Comparison of ENCODE assay signal across 9 mouse cellular contexts in genomic region chr6:125230571-125230970, GRCm38 (mm10). TPM values are rescaled to one million over a fixed set of nuclear protein-coding genes. Genes with fewer than 3 reads are reported as not detected.
DNase-seq lines count a peak whose midpoint lies in the region; ATAC-seq and TF ChIP-seq lines count a peak whose summit lies in the region.
"Had no signal": no experiment of that assay in that cellular context is flagged by ENCODE, and none has a peak within 500 bp of the region (broad histone marks: within the 10 kb centered on the region; RNA-seq: fewer than 3 reads in every experiment).

No protein-coding gene starts in this region.

- no peak for TF ChIP-seq CTCF in E14TG2a.4 (conservative IDR thresholded peaks at IDR 0.05; ENCODE audit: low read length)
- TF ChIP-seq CTCF in midbrain, postnatal 0 days (IDR thresholded peaks at IDR 0.05): no peak

- H3K4me3 ChIP-seq in heart, embryonic 11.5 days (ENCODE audit: low read depth, low read length): peak overlapping the region; percentile 64
- peak overlapping the region; percentile 78 for H3K4me3 ChIP-seq in E14TG2a.4 (replicated peaks; ENCODE audit: low read length)
- H3K4me3 ChIP-seq in hindbrain, embryonic 14.5 days (replicated peaks; ENCODE audit: low read length): no peak overlapping the region
- no peak overlapping the region for H3K4me3 ChIP-seq in midbrain, postnatal 0 days (ENCODE audit: low read depth, low read length)

- ATAC-seq in heart, embryonic 11.5 days (replicated peaks; ENCODE audit: insufficient number of reproducible peaks, low FRiP score, low TSS enrichment): no peak
- peak; percentile 2; the same call in 1 of the 2 replicates for ATAC-seq in hindbrain, embryonic 14.5 days (ENCODE audit: low FRiP score)
- no peak for ATAC-seq in midbrain, postnatal 0 days (ENCODE audit: low FRiP score)

- no peak for DNase-seq in heart, postnatal 4 days
- no peak for DNase-seq in hindbrain, embryonic 14.5 days (ENCODE audit: low spot score)
- DNase-seq in midbrain, postnatal 0 days (ENCODE audit: low spot score): no peak
- DNase-seq in left cerebral cortex, postnatal 36 days (ENCODE audit: low spot score in 2 of 2): no peak
- DNase-seq in layer of hippocampus, adult 18-20 months (ENCODE audit: low spot score in 2 of 2): no peak
- DNase-seq in gastrocnemius, postnatal 14 days: no peak

- 68% methylated on average over 9 of the region's 9 CpGs for WGBS in heart, embryonic 11.5 days (ENCODE audit: insufficient replicate concordance)
- WGBS in hindbrain, embryonic 14.5 days: 66% methylated on average over 9 of the region's 9 CpGs
- 56% methylated on average over 9 of the region's 9 CpGs for WGBS in midbrain, postnatal 0 days

- H3K9ac ChIP-seq in heart, embryonic 11.5 days (ENCODE audit: low read depth, low read length): 0 out of 2 replicates have a peak overlapping the region, but pooled peaks have one; percentile 28
- H3K9ac ChIP-seq in hindbrain, embryonic 14.5 days: peak overlapping the region; percentile 58
- no peak overlapping the region; the same call in 1 of the 2 replicates for H3K9ac ChIP-seq in midbrain, postnatal 0 days (replicated peaks; ENCODE audit: low read length, poor library complexity, severe bottlenecking)

- H3K4me2 ChIP-seq in heart, embryonic 11.5 days: peak overlapping the region; percentile 97
- peak overlapping the region; percentile 84 for H3K4me2 ChIP-seq in hindbrain, embryonic 14.5 days (replicated peaks)
- H3K4me2 ChIP-seq in midbrain, postnatal 0 days (ENCODE audit: low read depth, low read length, poor library complexity, severe bottlenecking): peak overlapping the region; percentile 84; the same call in 1 of the 2 replicates

- H3K9me3 ChIP-seq in heart, embryonic 11.5 days (replicated peaks; ENCODE audit: control insufficient read depth, low read length): no peaks in the 10 kb centered on the region
- no peaks in the 10 kb centered on the region for H3K9me3 ChIP-seq in E14TG2a.4 (ENCODE audit: low read length)
- no peaks in the 10 kb centered on the region for H3K9me3 ChIP-seq in hindbrain, embryonic 14.5 days (ENCODE audit: control insufficient read depth, low read length)
- no peaks in the 10 kb centered on the region for H3K9me3 ChIP-seq in midbrain, postnatal 0 days (ENCODE audit: low read length)

- no peak overlapping the region for H3K27ac ChIP-seq in heart, embryonic 11.5 days (ENCODE audit: low read depth, low read length)
- peak overlapping the region; percentile 43; the same call in 1 of the 2 replicates for H3K27ac ChIP-seq in hindbrain, embryonic 14.5 days
- 0 out of 2 replicates have a peak overlapping the region, but pooled peaks have one; percentile 59 for H3K27ac ChIP-seq in midbrain, postnatal 0 days (ENCODE audit: low read depth, low read length)

- no peaks in the 10 kb centered on the region for H3K27me3 ChIP-seq in heart, embryonic 11.5 days (ENCODE audit: control insufficient read depth, insufficient read depth, low read length)
- no peaks in the 10 kb centered on the region for H3K27me3 ChIP-seq in E14TG2a.4 (ENCODE audit: insufficient read depth, low read length)
- no peaks in the 10 kb centered on the region for H3K27me3 ChIP-seq in hindbrain, embryonic 14.5 days (ENCODE audit: control insufficient read depth, insufficient read depth, low read length)
- no peaks in the 10 kb centered on the region for H3K27me3 ChIP-seq in midbrain, postnatal 0 days (ENCODE audit: insufficient read depth, low read length)

- intact Hi-C loops in left cerebral cortex, postnatal 36 days (cut with DNase I): no loop called here
- intact Hi-C loops in gastrocnemius, postnatal 14 days (cut with DNase I; ENCODE audit: low total_unique reads): no loop called here

- peaks cover 16% of the 10 kb centered on the region for H3K4me1 ChIP-seq in heart, embryonic 11.5 days (ENCODE audit: control insufficient read depth, insufficient read depth, low read length)
- H3K4me1 ChIP-seq in E14TG2a.4 (replicated peaks; ENCODE audit: low read depth, low read length): peaks cover 31% of the 10 kb centered on the region
- H3K4me1 ChIP-seq in hindbrain, embryonic 14.5 days (replicated peaks; ENCODE audit: control insufficient read depth, insufficient read depth, low read length): peaks cover 18% of the 10 kb centered on the region
- no peaks in the 10 kb centered on the region for H3K4me1 ChIP-seq in midbrain, postnatal 0 days (ENCODE audit: insufficient read depth, low read length)

- no peaks in the 10 kb centered on the region; the same call in 1 of the 2 replicates for H3K36me3 ChIP-seq in heart, embryonic 11.5 days (ENCODE audit: control insufficient read depth, insufficient read depth, low read length)
- no peaks in the 10 kb centered on the region for H3K36me3 ChIP-seq in E14TG2a.4 (ENCODE audit: insufficient read depth, low read length)
- no peaks in the 10 kb centered on the region for H3K36me3 ChIP-seq in hindbrain, embryonic 14.5 days (replicated peaks; ENCODE audit: control insufficient read depth, insufficient read depth)
- no peaks in the 10 kb centered on the region for H3K36me3 ChIP-seq in midbrain, postnatal 0 days (ENCODE audit: insufficient read depth, low read length)

RNA-seq across cellular contexts. Expression of gene Tapbpl, which starts 1.1 kb away (rescaled TPM):
- 2.0 and 2.2 TPM in 2 replicates for polyA plus RNA-seq in heart, embryonic 11.5 days (2014; fragmentation: Nextera tagmentation; extraction: Ambion mirVana)
- 1 to 10 TPM; 3.3 to 3.6 TPM for total RNA-seq in heart, postnatal 4 days (2021)
- polyA plus RNA-seq in hindbrain, embryonic 14.5 days (2014; fragmentation: Nextera tagmentation; extraction: Ambion mirVana): 4.7 and 5.3 TPM in 2 replicates
- total RNA-seq in midbrain, postnatal 0 days (2014; rRNA removed): 4.7 and 6.2 TPM in 2 replicates
- polyA plus RNA-seq in midbrain, postnatal 0 days (2015; fragmentation: Nextera tagmentation; extraction: Ambion mirVana): 9.0 and 9.7 TPM in 2 replicates
- total RNA-seq in left cerebral cortex, postnatal 36 days (2021): 1 to 10 TPM; 3.7 to 4.9 TPM
- total RNA-seq in layer of hippocampus, adult 18-20 months (2021): 1 to 10 TPM; 4.1 to 4.4 TPM
- 1 to 10 TPM; 2.2 to 2.3 TPM for total RNA-seq in gastrocnemius, postnatal 14 days (2021)

RNA-seq across cellular contexts. Expression of gene Cd27, which starts 6.2 kb away (rescaled TPM):
- 1.2 and 1.4 TPM in 2 replicates for polyA plus RNA-seq in heart, embryonic 11.5 days (2014; fragmentation: Nextera tagmentation; extraction: Ambion mirVana)
- total RNA-seq in heart, postnatal 4 days (2021): under 1 TPM; 0.38 to 0.41 TPM
- 0.86 and 1.2 TPM in 2 replicates for polyA plus RNA-seq in hindbrain, embryonic 14.5 days (2014; fragmentation: Nextera tagmentation; extraction: Ambion mirVana)
- not detected in 2 replicates for total RNA-seq in midbrain, postnatal 0 days (2014; rRNA removed)
- 0.70 TPM in 1 of 2 replicates, not detected in the other for polyA plus RNA-seq in midbrain, postnatal 0 days (2015; fragmentation: Nextera tagmentation; extraction: Ambion mirVana)
- not detected for total RNA-seq in left cerebral cortex, postnatal 36 days (2021)
- not detected for total RNA-seq in layer of hippocampus, adult 18-20 months (2021)
- under 1 TPM in 1 of 2 experiments, not detected in 1; 0.16 TPM for total RNA-seq in gastrocnemius, postnatal 14 days (2021)
- total RNA-seq: left cerebral cortex, postnatal 14 days had no signal

RNA-seq across cellular contexts. Expression of gene Vamp1, which starts 15.2 kb away (rescaled TPM):
- 1.6 and 2.2 TPM in 2 replicates for polyA plus RNA-seq in heart, embryonic 11.5 days (2014; fragmentation: Nextera tagmentation; extraction: Ambion mirVana)
- 1 to 10 TPM; 7.3 to 8.8 TPM for total RNA-seq in heart, postnatal 4 days (2021)
- polyA plus RNA-seq in hindbrain, embryonic 14.5 days (2014; fragmentation: Nextera tagmentation; extraction: Ambion mirVana): 12.6 and 15.8 TPM in 2 replicates
- total RNA-seq in midbrain, postnatal 0 days (2014; rRNA removed): 42.7 and 47.6 TPM in 2 replicates
- 40.5 and 46.0 TPM in 2 replicates for polyA plus RNA-seq in midbrain, postnatal 0 days (2015; fragmentation: Nextera tagmentation; extraction: Ambion mirVana)
- total RNA-seq in left cerebral cortex, postnatal 36 days (2021): 100 to 1,000 TPM; 101 to 114 TPM
- total RNA-seq in layer of hippocampus, adult 18-20 months (2021): 10 to 100 TPM; 82.2 to 86.4 TPM
- total RNA-seq in gastrocnemius, postnatal 14 days (2021): 10 to 100 TPM; 10.7 to 11.3 TPM

RNA-seq across cellular contexts. Expression of gene Mrpl51, which starts 39.0 kb away (rescaled TPM):
- polyA plus RNA-seq in heart, embryonic 11.5 days (2014; fragmentation: Nextera tagmentation; extraction: Ambion mirVana): 226 and 234 TPM in 2 replicates
- total RNA-seq in heart, postnatal 4 days (2021): 100 to 1,000 TPM; 248 to 271 TPM
- 140 and 142 TPM in 2 replicates for polyA plus RNA-seq in hindbrain, embryonic 14.5 days (2014; fragmentation: Nextera tagmentation; extraction: Ambion mirVana)
- 23.3 and 48.2 TPM in 2 replicates for total RNA-seq in midbrain, postnatal 0 days (2014; rRNA removed)
- polyA plus RNA-seq in midbrain, postnatal 0 days (2015; fragmentation: Nextera tagmentation; extraction: Ambion mirVana): 136 and 145 TPM in 2 replicates
- total RNA-seq in left cerebral cortex, postnatal 36 days (2021): 10 to 100 TPM; 63.3 to 66.1 TPM
- total RNA-seq in layer of hippocampus, adult 18-20 months (2021): 10 to 100 TPM; 63.2 to 72.2 TPM
- total RNA-seq in gastrocnemius, postnatal 14 days (2021): 100 to 1,000 TPM; 214 to 227 TPM

RNA-seq across cellular contexts. Expression of gene Ncapd2, which starts 39.1 kb away (rescaled TPM):
- 82.3 and 84.0 TPM in 2 replicates for polyA plus RNA-seq in heart, embryonic 11.5 days (2014; fragmentation: Nextera tagmentation; extraction: Ambion mirVana)
- 100 to 1,000 TPM; 101 to 111 TPM for total RNA-seq in heart, postnatal 4 days (2021)
- 40.1 and 40.7 TPM in 2 replicates for polyA plus RNA-seq in hindbrain, embryonic 14.5 days (2014; fragmentation: Nextera tagmentation; extraction: Ambion mirVana)
- 29.8 and 33.7 TPM in 2 replicates for total RNA-seq in midbrain, postnatal 0 days (2014; rRNA removed)
- 18.4 and 21.0 TPM in 2 replicates for polyA plus RNA-seq in midbrain, postnatal 0 days (2015; fragmentation: Nextera tagmentation; extraction: Ambion mirVana)
- total RNA-seq in left cerebral cortex, postnatal 36 days (2021): 10 to 100 TPM; 24.2 to 30.2 TPM
- 10 to 100 TPM; 20.4 to 25.8 TPM for total RNA-seq in layer of hippocampus, adult 18-20 months (2021)
- 10 to 100 TPM; 18.4 to 18.7 TPM for total RNA-seq in gastrocnemius, postnatal 14 days (2021)

Comparison
In these comparisons a context has a peak if more than half of its experiments do, and no peak if none do; other contexts are left out.
1. H3K4me3 ChIP-seq: peak in heart, embryonic 11.5 days (single experiment) and E14TG2a.4 (single experiment); none in hindbrain, embryonic 14.5 days (single experiment) and midbrain, postnatal 0 days (single experiment).
2. Peak in every context shown above with its lines, with median percentiles within 50 percentile points of each other: H3K4me2 ChIP-seq.